ENCODE assay signal across 8 mouse cellular contexts in the genomic region with DNA sequence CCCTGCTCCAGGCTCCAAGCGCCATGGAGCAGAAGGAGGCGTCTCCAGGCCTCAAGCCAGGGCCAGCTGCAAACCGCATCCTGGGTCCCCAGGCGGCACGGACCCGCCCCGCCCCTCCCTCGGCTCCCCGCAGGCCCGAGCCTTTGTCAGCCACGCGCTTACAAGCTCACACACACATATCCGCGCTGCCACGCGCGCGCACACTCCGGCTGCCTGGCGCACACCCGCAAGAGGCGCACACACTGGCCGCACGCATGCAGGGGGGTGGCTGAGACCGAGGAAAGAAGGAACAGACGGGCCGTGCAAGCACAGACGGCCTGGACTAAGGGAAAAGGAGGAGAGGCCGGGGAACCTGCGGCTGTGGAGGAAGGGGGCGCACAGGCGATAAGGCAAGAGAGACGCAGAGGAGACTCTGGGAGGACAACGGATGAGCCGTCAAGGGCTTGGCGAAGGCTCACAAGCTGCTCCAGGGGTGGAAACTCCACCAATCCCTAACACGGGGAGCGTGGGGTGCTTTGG. TPM values are rescaled to one million over a fixed set of nuclear protein-coding genes. Genes with fewer than 3 reads are reported as not detected.
DNase-seq lines count a peak whose midpoint lies in the region; ATAC-seq and TF ChIP-seq lines count a peak whose summit lies in the region.
"Had no signal": no experiment of that assay in that cellular context is flagged by ENCODE, and none has a peak within 500 bp of the region (broad histone marks: within the 10 kb centered on the region; RNA-seq: fewer than 3 reads in every experiment).

No protein-coding gene starts in this region.

- peaks cover 32% of the 10 kb centered on the region for H3K4me1 ChIP-seq in E14TG2a.4 (replicated peaks; ENCODE audit: low read depth, low read length)
- peaks cover 10% of the 10 kb centered on the region for H3K4me1 ChIP-seq in embryonic facial prominence, embryonic 14.5 days (ENCODE audit: control insufficient read depth, insufficient read depth, low read length)
- H3K4me1 ChIP-seq in hindbrain, embryonic 12.5 days = peaks cover 43% of the 10 kb centered on the region
- peaks cover 23% of the 10 kb centered on the region for H3K4me1 ChIP-seq in midbrain, embryonic 14.5 days (ENCODE audit: control insufficient read depth, insufficient read depth, low read length)
- H3K4me1 ChIP-seq in stomach, embryonic 16.5 days (ENCODE audit: control insufficient read depth, insufficient read depth, low read length) = peaks cover 15% of the 10 kb centered on the region

- intact Hi-C loops in left cerebral cortex, postnatal 14 days (cut with DNase I) = loop anchor here (5.0 kb wide), 1 partner anchor 78 kb away; no protein-coding TSS in a partner anchor

- no peak for DNase-seq in Patski (ENCODE audit: low read depth, low spot score)
- DNase-seq in embryonic facial prominence, embryonic 14.5 days (ENCODE audit: low spot score) = no peak
- DNase-seq in left cerebral cortex, postnatal 14 days (ENCODE audit: low spot score in 2 of 2) = peak; percentile 80 to 86
- DNase-seq in midbrain, embryonic 14.5 days = peak; percentile 88

- no peaks in the 10 kb centered on the region for H3K36me3 ChIP-seq in E14TG2a.4 (ENCODE audit: insufficient read depth, low read length)
- no peaks in the 10 kb centered on the region for H3K36me3 ChIP-seq in embryonic facial prominence, embryonic 14.5 days (ENCODE audit: control insufficient read depth, insufficient read depth, low read length)
- H3K36me3 ChIP-seq in hindbrain, embryonic 12.5 days = no peaks in the 10 kb centered on the region
- H3K36me3 ChIP-seq in midbrain, embryonic 14.5 days (ENCODE audit: control insufficient read depth, insufficient read depth, low read length) = no peaks in the 10 kb centered on the region
- no peaks in the 10 kb centered on the region for H3K36me3 ChIP-seq in stomach, embryonic 16.5 days (ENCODE audit: control insufficient read depth, insufficient read depth, low read length)

- peak overlapping the region; percentile 99 for H3K4me2 ChIP-seq in embryonic facial prominence, embryonic 14.5 days (ENCODE audit: low read depth, low read length)
- peak overlapping the region; percentile 89 for H3K4me2 ChIP-seq in hindbrain, embryonic 12.5 days (replicated peaks)
- peak overlapping the region; percentile 65 for H3K4me2 ChIP-seq in midbrain, embryonic 14.5 days (ENCODE audit: low read length)
- peak overlapping the region; percentile 96 for H3K4me2 ChIP-seq in stomach, embryonic 16.5 days (ENCODE audit: low read depth, low read length)

- CTCF ChIA-PET in Patski (lab: Charles Lee) = interaction anchor here (1.7 to 4.2 kb wide), 6 partner anchors 10 to 75 kb away, joined by 4 to 43 read pairs (median 14); partner anchors contain the start of gene Ggt6

- peak overlapping the region; percentile 85 for H3K4me3 ChIP-seq in E14TG2a.4 (replicated peaks; ENCODE audit: low read length)
- peak overlapping the region; percentile 57 for H3K4me3 ChIP-seq in embryonic facial prominence, embryonic 14.5 days (ENCODE audit: low read depth, low read length)
- peak overlapping the region; percentile 77 for H3K4me3 ChIP-seq in hindbrain, embryonic 12.5 days
- H3K4me3 ChIP-seq in midbrain, embryonic 14.5 days (replicated peaks; ENCODE audit: low read depth, low read length) = peak overlapping the region; percentile 69
- H3K4me3 ChIP-seq in stomach, embryonic 16.5 days (replicated peaks; ENCODE audit: low read length) = peak overlapping the region; percentile 58

- peak overlapping the region; percentile 62 for H3K9ac ChIP-seq in embryonic facial prominence, embryonic 14.5 days (ENCODE audit: low read depth, low read length)
- peak overlapping the region; percentile 94 for H3K9ac ChIP-seq in hindbrain, embryonic 12.5 days
- H3K9ac ChIP-seq in midbrain, embryonic 14.5 days (replicated peaks; ENCODE audit: low read length) = peak overlapping the region; percentile 90
- peak overlapping the region; percentile 71 for H3K9ac ChIP-seq in stomach, embryonic 16.5 days (ENCODE audit: low read length)

- no peaks in the 10 kb centered on the region for H3K9me3 ChIP-seq in E14TG2a.4 (ENCODE audit: low read length)
- H3K9me3 ChIP-seq in embryonic facial prominence, embryonic 14.5 days (ENCODE audit: control insufficient read depth, low read length) = no peaks in the 10 kb centered on the region
- no peaks in the 10 kb centered on the region for H3K9me3 ChIP-seq in hindbrain, embryonic 12.5 days (replicated peaks)
- no peaks in the 10 kb centered on the region for H3K9me3 ChIP-seq in midbrain, embryonic 14.5 days (ENCODE audit: control insufficient read depth, low read length)
- H3K9me3 ChIP-seq in stomach, embryonic 16.5 days (replicated peaks; ENCODE audit: control insufficient read depth, low read length) = no peaks in the 10 kb centered on the region

- no peak overlapping the region for H3K27ac ChIP-seq in embryonic facial prominence, embryonic 14.5 days (replicated peaks; ENCODE audit: low read depth, low read length)
- H3K27ac ChIP-seq in hindbrain, embryonic 12.5 days = peak overlapping the region; percentile 89
- H3K27ac ChIP-seq in midbrain, embryonic 14.5 days (replicated peaks; ENCODE audit: low read depth, low read length) = peak overlapping the region; percentile 92
- H3K27ac ChIP-seq in stomach, embryonic 16.5 days (ENCODE audit: low read length) = peak overlapping the region; percentile 27

- POLR2A ChIA-PET in Patski (lab: Charles Lee) = interaction anchor here (0.6 to 4.4 kb wide), 16 partner anchors 11 to 135 kb away, joined by 3 to 68 read pairs (median 4); no protein-coding TSS in a partner anchor

- peak; percentile 25 for ATAC-seq in Patski
- ATAC-seq in embryonic facial prominence, embryonic 14.5 days (ENCODE audit: low read depth) = peak; percentile 59
- peak; percentile 71 for ATAC-seq in hindbrain, embryonic 12.5 days (ENCODE audit: low FRiP score)
- peak; percentile 73 for ATAC-seq in midbrain, embryonic 14.5 days (ENCODE audit: low FRiP score, low TSS enrichment)
- ATAC-seq in stomach, embryonic 16.5 days (ENCODE audit: insufficient read depth, low FRiP score) = no peak

- in situ Hi-C loops in Patski (cut with MboI; ENCODE audit: low pct_unique_long_range_greater_than_20kb) = no loop called here

- TF ChIP-seq CTCF in E14TG2a.4 (conservative IDR thresholded peaks at IDR 0.05; ENCODE audit: low read length) (no peak), Patski (IDR thresholded peaks at IDR 0.05) (no peak)

- H3K27me3 ChIP-seq in E14TG2a.4 (ENCODE audit: insufficient read depth, low read length) (peaks cover 84% of the 10 kb centered on the region), Patski (no peaks in the 10 kb centered on the region)
- H3K27me3 ChIP-seq in embryonic facial prominence, embryonic 14.5 days (replicated peaks; ENCODE audit: control insufficient read depth, insufficient read depth, low read length) = peaks cover 32% of the 10 kb centered on the region
- peaks cover 32% of the 10 kb centered on the region for H3K27me3 ChIP-seq in hindbrain, embryonic 12.5 days
- H3K27me3 ChIP-seq in midbrain, embryonic 14.5 days (ENCODE audit: control insufficient read depth, insufficient read depth, low read length) = no peaks in the 10 kb centered on the region
- H3K27me3 ChIP-seq in stomach, embryonic 16.5 days (ENCODE audit: control insufficient read depth, insufficient read depth, low read length) = peaks cover 12% of the 10 kb centered on the region

- WGBS in embryonic facial prominence, embryonic 14.5 days = under 1% methylated on average over 34 of the region's 38 CpGs
- WGBS in hindbrain, embryonic 12.5 days = under 1% methylated on average over 38 of the region's 38 CpGs
- WGBS in midbrain, embryonic 14.5 days = under 1% methylated on average over 38 of the region's 38 CpGs
- 1% methylated on average over 38 of the region's 38 CpGs for WGBS in stomach, embryonic 16.5 days

RNA-seq across cellular contexts. Expression of gene Spns2, which starts 0.9 kb away (rescaled TPM):
- 111 TPM for polyA plus RNA-seq in Patski (2021)
- polyA plus RNA-seq in embryonic facial prominence, embryonic 14.5 days (2014; fragmentation: Nextera tagmentation; extraction: Ambion mirVana) = 6.0 and 9.5 TPM in 2 replicates
- polyA plus RNA-seq in hindbrain, embryonic 12.5 days (2016; fragmentation: Nextera tagmentation; extraction: Ambion mirVana) = 8.8 and 9.3 TPM in 2 replicates
- 10 to 100 TPM; 46.4 to 58.5 TPM for total RNA-seq in left cerebral cortex, postnatal 14 days (2021)
- 12.6 TPM in 2 replicates for polyA plus RNA-seq in midbrain, embryonic 14.5 days (2014; fragmentation: Nextera tagmentation; extraction: Ambion mirVana)
- polyA plus RNA-seq in stomach, embryonic 16.5 days (2015; fragmentation: Nextera tagmentation; extraction: Ambion mirVana) = 5.7 and 7.3 TPM in 2 replicates

RNA-seq across cellular contexts. Expression of gene Mybbp1a, which starts 47.7 kb away (rescaled TPM):
- polyA plus RNA-seq in Patski (2021) = 184 TPM
- 114 and 123 TPM in 2 replicates for polyA plus RNA-seq in embryonic facial prominence, embryonic 14.5 days (2014; fragmentation: Nextera tagmentation; extraction: Ambion mirVana)
- polyA plus RNA-seq in hindbrain, embryonic 12.5 days (2016; fragmentation: Nextera tagmentation; extraction: Ambion mirVana) = 112 and 123 TPM in 2 replicates
- total RNA-seq in left cerebral cortex, postnatal 14 days (2021) = 10 to 100 TPM; 45.4 to 50.6 TPM
- polyA plus RNA-seq in midbrain, embryonic 14.5 days (2014; fragmentation: Nextera tagmentation; extraction: Ambion mirVana) = 52.0 and 66.0 TPM in 2 replicates
- polyA plus RNA-seq in stomach, embryonic 16.5 days (2015; fragmentation: Nextera tagmentation; extraction: Ambion mirVana) = 117 and 133 TPM in 2 replicates

RNA-seq across cellular contexts. Expression of gene Ggt6, which starts 53.5 kb away (rescaled TPM):
- polyA plus RNA-seq in Patski (2021) = 0.23 TPM
- polyA plus RNA-seq in embryonic facial prominence, embryonic 14.5 days (2014; fragmentation: Nextera tagmentation; extraction: Ambion mirVana) = 1.8 and 2.5 TPM in 2 replicates
- 0.32 TPM in 1 of 2 replicates, not detected in the other for polyA plus RNA-seq in hindbrain, embryonic 12.5 days (2016; fragmentation: Nextera tagmentation; extraction: Ambion mirVana)
- not detected for total RNA-seq in left cerebral cortex, postnatal 14 days (2021)
- not detected in 2 replicates for polyA plus RNA-seq in midbrain, embryonic 14.5 days (2014; fragmentation: Nextera tagmentation; extraction: Ambion mirVana)
- polyA plus RNA-seq in stomach, embryonic 16.5 days (2015; fragmentation: Nextera tagmentation; extraction: Ambion mirVana) = 8.1 and 8.9 TPM in 2 replicates
- total RNA-seq: hematopoietic stem cell, adult 5-6 weeks had no signal

Comparison
In these comparisons a context has a peak if more than half of its experiments do, and no peak if none do; other contexts are left out.
1. DNase-seq: peak in left cerebral cortex, postnatal 14 days (2 of 2) and midbrain, embryonic 14.5 days (single experiment); none in Patski (single experiment) and embryonic facial prominence, embryonic 14.5 days (single experiment).
2. Peak in every context shown above with its lines, with median percentiles within 50 percentile points of each other: H3K4me3 ChIP-seq, H3K4me2 ChIP-seq and H3K9ac ChIP-seq.